ENCODE assay signal across 21 mouse cellular contexts in the genomic region with DNA sequence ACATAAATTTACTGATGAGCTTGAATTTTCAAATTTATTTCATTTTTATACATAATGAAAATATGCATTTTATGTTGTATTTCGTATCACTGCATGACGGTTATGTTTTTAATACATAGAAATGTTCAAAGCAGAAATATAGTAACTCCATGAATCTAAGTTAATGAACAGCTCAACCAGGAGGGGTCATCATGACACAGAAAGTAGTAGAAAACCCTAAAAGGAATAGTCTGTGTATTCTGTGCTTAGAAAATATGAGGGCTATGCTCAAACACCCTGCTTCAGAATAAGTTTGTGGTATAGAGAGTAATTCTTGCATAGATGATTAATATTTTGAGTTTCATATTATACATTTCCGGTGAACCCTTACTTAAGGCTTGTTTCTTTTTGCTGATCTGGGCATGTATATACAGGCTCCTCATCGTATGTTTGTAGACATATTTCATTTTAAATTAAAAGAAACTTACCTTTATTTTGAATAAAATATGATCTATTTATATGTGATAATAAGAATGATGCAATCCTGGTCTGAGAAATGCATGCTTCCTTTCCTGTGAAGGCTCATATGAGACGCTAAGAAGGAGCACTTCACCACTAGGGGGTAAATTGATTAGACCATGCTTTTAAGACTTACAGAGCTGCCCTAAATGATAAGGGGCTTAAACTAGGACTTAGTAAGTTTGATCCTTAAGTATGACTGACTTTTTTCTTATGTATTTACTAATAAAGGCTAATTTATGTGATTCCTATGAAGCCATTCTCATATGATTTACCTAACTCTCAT. TPM values are rescaled to one million over a fixed set of nuclear protein-coding genes. Genes with fewer than 3 reads are reported as not detected.
A peak's percentile ranks its signal among the peaks of the same experiment; 100 is the strongest.
DNase-seq lines count a peak whose midpoint lies in the region; ATAC-seq and TF ChIP-seq lines count a peak whose summit lies in the region.
"Had no signal": no experiment of that assay in that cellular context is flagged by ENCODE, and none has a peak within 500 bp of the region (broad histone marks: within the 10 kb centered on the region; RNA-seq: fewer than 3 reads in every experiment).

No protein-coding gene starts in this region.

- H3K9me3 ChIP-seq in forebrain, postnatal 0 days (ENCODE audit: low read length): no peaks in the 10 kb centered on the region
- no peaks in the 10 kb centered on the region for H3K9me3 ChIP-seq in forebrain, embryonic 13.5 days (replicated peaks)
- H3K9me3 ChIP-seq in midbrain, embryonic 15.5 days: no peaks in the 10 kb centered on the region
- H3K9me3 ChIP-seq in midbrain, embryonic 13.5 days: no peaks in the 10 kb centered on the region
- H3K9me3 ChIP-seq in stomach, postnatal 0 days (ENCODE audit: control insufficient read depth, low read length): no peaks in the 10 kb centered on the region
- H3K9me3 ChIP-seq: heart, embryonic 10.5 days had no signal

- TF ChIP-seq EP300 in stomach, postnatal 0 days (optimal IDR thresholded peaks at IDR 0.05): no peak

- H3K36me3 ChIP-seq in forebrain, postnatal 0 days (ENCODE audit: insufficient read depth): no peaks in the 10 kb centered on the region
- no peaks in the 10 kb centered on the region for H3K36me3 ChIP-seq in forebrain, embryonic 13.5 days (ENCODE audit: poor library complexity, severe bottlenecking)
- H3K36me3 ChIP-seq in midbrain, embryonic 15.5 days (replicated peaks): no peaks in the 10 kb centered on the region
- no peaks in the 10 kb centered on the region for H3K36me3 ChIP-seq in midbrain, embryonic 13.5 days
- no peaks in the 10 kb centered on the region for H3K36me3 ChIP-seq in stomach, postnatal 0 days (ENCODE audit: control insufficient read depth, insufficient read depth, low read length)
- H3K36me3 ChIP-seq: heart, embryonic 10.5 days had no signal

- no peak overlapping the region for H3K27ac ChIP-seq in cerebellum, adult 2 months (ENCODE audit: insufficient read depth, low read length)
- no peak overlapping the region for H3K27ac ChIP-seq in forebrain, postnatal 0 days (ENCODE audit: low read depth, low read length)
- H3K27ac ChIP-seq in forebrain, embryonic 13.5 days: no peak overlapping the region
- no peak overlapping the region for H3K27ac ChIP-seq in midbrain, embryonic 15.5 days
- H3K27ac ChIP-seq in midbrain, embryonic 13.5 days: no peak overlapping the region
- H3K27ac ChIP-seq in stomach, postnatal 0 days (replicated peaks): no peak overlapping the region
- H3K27ac ChIP-seq: heart, embryonic 10.5 days had no signal

- peak overlapping the region; percentile 53 for H3K4me3 ChIP-seq in cerebellum, adult 2 months (replicated peaks; ENCODE audit: insufficient read depth, low read depth, low read length)
- H3K4me3 ChIP-seq in forebrain, postnatal 0 days (ENCODE audit: low read depth, low read length): peak overlapping the region; percentile 20; the same call in 1 of the 2 replicates
- no peak overlapping the region for H3K4me3 ChIP-seq in forebrain, embryonic 13.5 days
- H3K4me3 ChIP-seq in midbrain, embryonic 15.5 days: peak overlapping the region; percentile 20
- no peak overlapping the region for H3K4me3 ChIP-seq in midbrain, embryonic 13.5 days (replicated peaks)
- H3K4me3 ChIP-seq in stomach, postnatal 0 days (ENCODE audit: low read depth, low read length): no peak overlapping the region
- H3K4me3 ChIP-seq: erythroblast, embryonic 14.5 days; heart, embryonic 10.5 days had no signal

- H3K27me3 ChIP-seq in cerebellum, adult 2 months (ENCODE audit: control insufficient read depth, insufficient read depth, low read length): no peaks in the 10 kb centered on the region
- no peaks in the 10 kb centered on the region for H3K27me3 ChIP-seq in forebrain, postnatal 0 days (ENCODE audit: insufficient read depth, low read length)
- H3K27me3 ChIP-seq in forebrain, embryonic 13.5 days: no peaks in the 10 kb centered on the region
- H3K27me3 ChIP-seq in midbrain, embryonic 15.5 days (replicated peaks): no peaks in the 10 kb centered on the region
- H3K27me3 ChIP-seq in midbrain, embryonic 13.5 days: no peaks in the 10 kb centered on the region
- H3K27me3 ChIP-seq in stomach, postnatal 0 days (ENCODE audit: control insufficient read depth, insufficient read depth, low read length): no peaks in the 10 kb centered on the region

- WGBS in cerebellum, adult 2 months: 52% methylated on average over 5 of the region's 5 CpGs
- WGBS in forebrain, postnatal 0 days: 65% methylated on average over 5 of the region's 5 CpGs
- 71% methylated on average over 5 of the region's 5 CpGs for WGBS in forebrain, embryonic 13.5 days
- 60% methylated on average over 5 of the region's 5 CpGs for WGBS in midbrain, embryonic 15.5 days
- 70% methylated on average over 5 of the region's 5 CpGs for WGBS in midbrain, embryonic 13.5 days
- WGBS in stomach, postnatal 0 days: 68% methylated on average over 5 of the region's 5 CpGs

- ATAC-seq in forebrain, postnatal 0 days: peak; percentile 21; the same call in 1 of the 2 replicates
- no peak for ATAC-seq in forebrain, embryonic 13.5 days
- no peak for ATAC-seq in midbrain, embryonic 15.5 days (replicated peaks)
- no peak for ATAC-seq in midbrain, embryonic 13.5 days
- no peak for ATAC-seq in stomach, postnatal 0 days (ENCODE audit: low FRiP score, low TSS enrichment)
- ATAC-seq: inflammation-experienced regulatory T-cells, adult 6 months; liver, postnatal 0 days had no signal

- H3K9ac ChIP-seq in forebrain, postnatal 0 days: no peak overlapping the region
- H3K9ac ChIP-seq in forebrain, embryonic 13.5 days: no peak overlapping the region
- H3K9ac ChIP-seq in midbrain, embryonic 15.5 days: no peak overlapping the region
- H3K9ac ChIP-seq in midbrain, embryonic 13.5 days (replicated peaks): no peak overlapping the region
- H3K9ac ChIP-seq in stomach, postnatal 0 days (ENCODE audit: low read length): no peak overlapping the region
- H3K9ac ChIP-seq: liver, postnatal 0 days had no signal

- TF ChIP-seq POLR2A in cerebellum, adult 2 months (IDR thresholded peaks at IDR 0.05; ENCODE audit: borderline replicate concordance, insufficient read depth, low read length): no peak

- no peaks in the 10 kb centered on the region; the same call in 1 of the 2 replicates for H3K4me1 ChIP-seq in cerebellum, adult 2 months (ENCODE audit: control insufficient read depth, insufficient read depth, low read length)
- H3K4me1 ChIP-seq in forebrain, postnatal 0 days (ENCODE audit: insufficient read depth): no peaks in the 10 kb centered on the region
- H3K4me1 ChIP-seq in forebrain, embryonic 13.5 days: peaks cover 9% of the 10 kb centered on the region; the same call in 1 of the 2 replicates
- H3K4me1 ChIP-seq in midbrain, embryonic 15.5 days: peaks cover 3% of the 10 kb centered on the region
- peaks cover 10% of the 10 kb centered on the region; the same call in 1 of the 2 replicates for H3K4me1 ChIP-seq in midbrain, embryonic 13.5 days (replicated peaks)
- H3K4me1 ChIP-seq in stomach, postnatal 0 days (replicated peaks; ENCODE audit: control insufficient read depth, insufficient read depth): no peaks in the 10 kb centered on the region
- H3K4me1 ChIP-seq: heart, embryonic 10.5 days had no signal

- TF ChIP-seq CTCF in cerebellum, adult 2 months (IDR thresholded peaks at IDR 0.05; ENCODE audit: borderline replicate concordance, insufficient read depth, low read depth, low read length): no peak
- TF ChIP-seq CTCF in forebrain, postnatal 0 days (IDR thresholded peaks at IDR 0.05; ENCODE audit: low read depth): peak; percentile 54
- 0 out of 2 replicates have a peak, but pooled peaks have one; percentile 15 for TF ChIP-seq CTCF in stomach, postnatal 0 days (IDR thresholded peaks at IDR 0.05; ENCODE audit: low read depth)

- DNase-seq in cerebellum, adult 2 months: peak in 1 of 2 experiments; percentile 34
- no peak for DNase-seq in cerebellum, adult 9-11 months
- DNase-seq in forebrain, postnatal 0 days: peak; percentile 54
- DNase-seq in stomach, postnatal 0 days (ENCODE audit: low spot score): no peak
- DNase-seq in lung, adult 18-20 months: no peak
- DNase-seq: cerebellum, adult 11 months; gastrocnemius, postnatal 36 days; heart, postnatal 10 days; kidney, adult 8-10 months; kidney, postnatal 25 days; liver; liver, postnatal 0 days; right cerebral cortex, postnatal 25 days; thymus, postnatal 4 days had no signal

- H3K4me2 ChIP-seq in forebrain, postnatal 0 days (ENCODE audit: low read depth): 0 out of 2 replicates have a peak overlapping the region, but pooled peaks have one; percentile 5
- H3K4me2 ChIP-seq in forebrain, embryonic 13.5 days: no peak overlapping the region
- peak overlapping the region; percentile 22; the same call in 1 of the 2 replicates for H3K4me2 ChIP-seq in midbrain, embryonic 15.5 days
- no peak overlapping the region for H3K4me2 ChIP-seq in midbrain, embryonic 13.5 days (replicated peaks)
- no peak overlapping the region for H3K4me2 ChIP-seq in stomach, postnatal 0 days (replicated peaks; ENCODE audit: low read depth)

RNA-seq across cellular contexts. Expression of a gene that starts 3.2 kb away (rescaled TPM):
- 28.5 and 32.4 TPM in 2 replicates for polyA plus RNA-seq in cerebellum, adult 2 months (2012; rRNA removed)
- 73.2 and 107 TPM in 2 replicates for total RNA-seq in forebrain, postnatal 0 days (2014; rRNA removed)
- polyA plus RNA-seq in forebrain, postnatal 0 days (2015; fragmentation: Nextera tagmentation; extraction: Ambion mirVana): 40.4 and 50.2 TPM in 2 replicates
- 83.7 and 96.3 TPM in 2 replicates for polyA plus RNA-seq in forebrain, embryonic 13.5 days (2015; fragmentation: Nextera tagmentation; extraction: Ambion mirVana)
- 65.1 and 68.3 TPM in 2 replicates for polyA plus RNA-seq in midbrain, embryonic 15.5 days (2015; fragmentation: Nextera tagmentation; extraction: Ambion mirVana)
- 58.9 and 72.9 TPM in 2 replicates for polyA plus RNA-seq in midbrain, embryonic 13.5 days (2015; fragmentation: Nextera tagmentation; extraction: Ambion mirVana)
- 0.36 and 0.55 TPM in 2 replicates for polyA plus RNA-seq in stomach, postnatal 0 days (2015; fragmentation: Nextera tagmentation; extraction: Ambion mirVana)
- total RNA-seq: MEL had no signal
- polyA plus RNA-seq: inflammation-experienced regulatory T-cells, adult 6 months; liver, postnatal 0 days had no signal

Comparison
In these comparisons a context has a peak if more than half of its experiments do, and no peak if none do; other contexts are left out.
1. H3K4me3 ChIP-seq: peak in cerebellum, adult 2 months (single experiment), forebrain, postnatal 0 days (single experiment) and midbrain, embryonic 15.5 days (single experiment); none in forebrain, embryonic 13.5 days (single experiment), midbrain, embryonic 13.5 days (single experiment) and stomach, postnatal 0 days (single experiment).
2. H3K4me2 ChIP-seq: peak in forebrain, postnatal 0 days (single experiment) and midbrain, embryonic 15.5 days (single experiment); none in forebrain, embryonic 13.5 days (single experiment), midbrain, embryonic 13.5 days (single experiment) and stomach, postnatal 0 days (single experiment).
3. RNA of a gene that starts 3.2 kb away (polyA plus RNA-seq): 83.7 to 96.3 TPM in forebrain, embryonic 13.5 days, 58.9 to 72.9 TPM in midbrain, embryonic 13.5 days, 65.1 to 68.3 TPM in midbrain, embryonic 15.5 days, 40.4 to 50.2 TPM in forebrain, postnatal 0 days and 28.5 to 32.4 TPM in cerebellum, adult 2 months; 0.36 to 0.55 TPM in stomach, postnatal 0 days; every median in the first group is over 10 times any median in the second.